Mouse (Mus musculus): ENCODE measurements at regions not wholly inside any gene's neighbourhood (a gene's known extent, or its start where the extent isn't known, plus 50 kb on each side); places are given as distances from the start of the nearest gene placed in this dataset.

DNA sequence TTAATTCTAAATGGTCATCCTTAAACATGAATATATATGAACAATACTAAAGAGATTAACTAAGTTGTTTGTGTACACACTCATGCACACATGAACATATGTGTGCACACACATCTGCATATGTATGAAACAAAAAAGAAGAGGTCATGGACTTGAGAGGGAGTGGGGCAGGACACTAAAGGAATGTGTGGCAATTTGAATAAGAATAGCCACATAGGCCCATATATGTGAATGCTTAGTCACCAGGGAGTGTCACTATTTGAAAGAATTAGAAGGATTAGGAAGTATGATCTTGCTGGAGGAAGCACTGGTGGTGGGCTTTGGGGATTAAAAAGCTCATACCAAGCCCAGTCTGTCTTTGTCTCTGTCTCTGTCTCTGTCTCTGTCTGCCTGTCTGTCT, 275.5 kb upstream of the Hsf2 start:
- no peak for TF ChIP-seq CTCF (IDR thresholded peaks at IDR 0.05; ENCODE audit: low read depth, low read length)
- TF ChIP-seq POLR2A (IDR thresholded peaks at IDR 0.05; ENCODE audit: insufficient read depth, low read length), result no peak

All from ES-Bruce4 (cell line).